Mouse (Mus musculus) left cerebral cortex, postnatal 4 days (tissue): Measurements from ENCODE around the gene Ppm1l. TPM values are rescaled to one million over a fixed set of nuclear protein-coding genes. Genes with fewer than 3 reads are reported as not detected.

Source experiments
- DNase-seq: peaks from one replicate; pipeline ENCODE4 v3.0.0-alpha.2; 2022
- intact Hi-C: fragments of 180-260 bp; cut with DNase I; formaldehyde crosslinking; loops from one replicate; pipeline ENCODE4 v1.15.1; 2025
- total RNA-seq, 2 experiments: library from RNA; stranded (reverse); gene quantifications; 2 replicates each; pipeline ENCODE4 v1.2.3; 2021

The Ppm1l gene
- total RNA-seq, 2 experiments from 2014 or later, result 45.9 to 49.2 TPM

GRCm38 (mm10) chr3:69485756-69486155 lies 169.1 kb downstream of the Ppm1l start:
- DNase-seq, result no peak
- intact Hi-C loops, result loop anchor here (10.0 kb wide), 1 partner anchor 219 kb away; no protein-coding TSS in a partner anchor

GRCm38 (mm10) chr3:69487471-69487870 lies 170.8 kb downstream of the Ppm1l start:
- intact Hi-C loops, result loop anchor here (10.0 kb wide), 1 partner anchor 217 kb away; no protein-coding TSS in a partner anchor
- no peak for DNase-seq

GRCm38 (mm10) chr3:69489669-69490068 lies 173.0 kb downstream of the Ppm1l start:
- intact Hi-C loops, result loop anchor here (10.0 kb wide), 2 partner anchors 95 to 215 kb away; no protein-coding TSS in a partner anchor
- DNase-seq, result no peak

GRCm38 (mm10) chr3:69490981-69491681 lies 174.5 kb downstream of the Ppm1l start:
- intact Hi-C loops, result loop anchor here (10.0 kb wide), 1 partner anchor 94 kb away; no protein-coding TSS in a partner anchor
- no peak for DNase-seq

- DNase-seq, result no peak
- intact Hi-C loops, result loop anchor here (10.0 kb wide), 1 partner anchor 90 kb away; no protein-coding TSS in a partner anchor
Measured at GRCm38 (mm10) chr3:69494233-69495010, 177.8 kb downstream of the Ppm1l start.

- DNase-seq, result no peak
- intact Hi-C loops, result loop anchor here (10.0 kb wide), 1 partner anchor 88 kb away; no protein-coding TSS in a partner anchor
Measured at GRCm38 (mm10) chr3:69497178-69497577, 180.5 kb downstream of the Ppm1l start.

GRCm38 (mm10) chr3:69502009-69502408 lies 185.3 kb downstream of the Ppm1l start:
- intact Hi-C loops, result no loop called here
- DNase-seq, result no peak

- intact Hi-C loops, result no loop called here
- DNase-seq, result no peak
Measured at GRCm38 (mm10) chr3:69502527-69502926, 185.9 kb downstream of the Ppm1l start.

- intact Hi-C loops, result no loop called here
Measured at GRCm38 (mm10) chr3:69505090-69505489, 188.4 kb downstream of the Ppm1l start.

GRCm38 (mm10) chr3:69506352-69506751 lies 189.7 kb downstream of the Ppm1l start:
- intact Hi-C loops, result no loop called here

More at GRCm38 (mm10) chr3:69505090-69505489, 188.4 kb downstream of the Ppm1l start:
- no peak for DNase-seq

GRCm38 (mm10) chr3:69509411-69509952 lies 192.8 kb downstream of the Ppm1l start:
- intact Hi-C loops, result no loop called here
- DNase-seq, result no peak

More at GRCm38 (mm10) chr3:69506352-69506751, 189.7 kb downstream of the Ppm1l start:
- no peak for DNase-seq

- no peak for DNase-seq
- intact Hi-C loops, result no loop called here
Measured at GRCm38 (mm10) chr3:69511881-69512280, 195.2 kb downstream of the Ppm1l start.

GRCm38 (mm10) chr3:69512402-69512801 lies 195.7 kb downstream of the Ppm1l start:
- intact Hi-C loops, result no loop called here
- no peak for DNase-seq

GRCm38 (mm10) chr3:69515730-69516350 lies 199.2 kb downstream of the Ppm1l start:
- no peak for DNase-seq
- intact Hi-C loops, result no loop called here

GRCm38 (mm10) chr3:69519188-69519587 lies 202.5 kb downstream of the Ppm1l start:
- no peak for DNase-seq
- intact Hi-C loops, result no loop called here

- intact Hi-C loops, result no loop called here
- DNase-seq, result peak; percentile 83
Measured at GRCm38 (mm10) chr3:69519789-69520558, 203.3 kb downstream of the Ppm1l start.

- intact Hi-C loops, result no loop called here
- DNase-seq, result no peak
Measured at GRCm38 (mm10) chr3:69522270-69522669, 205.6 kb downstream of the Ppm1l start.

- no peak for DNase-seq
- intact Hi-C loops, result no loop called here
Measured at GRCm38 (mm10) chr3:69524356-69525071, 207.9 kb downstream of the Ppm1l start.

- intact Hi-C loops, result no loop called here
- DNase-seq, result no peak
Measured at GRCm38 (mm10) chr3:69525072-69525529, 208.4 kb downstream of the Ppm1l start.
